14 mouse cellular contexts compared by ENCODE assay signal in the genomic region with DNA sequence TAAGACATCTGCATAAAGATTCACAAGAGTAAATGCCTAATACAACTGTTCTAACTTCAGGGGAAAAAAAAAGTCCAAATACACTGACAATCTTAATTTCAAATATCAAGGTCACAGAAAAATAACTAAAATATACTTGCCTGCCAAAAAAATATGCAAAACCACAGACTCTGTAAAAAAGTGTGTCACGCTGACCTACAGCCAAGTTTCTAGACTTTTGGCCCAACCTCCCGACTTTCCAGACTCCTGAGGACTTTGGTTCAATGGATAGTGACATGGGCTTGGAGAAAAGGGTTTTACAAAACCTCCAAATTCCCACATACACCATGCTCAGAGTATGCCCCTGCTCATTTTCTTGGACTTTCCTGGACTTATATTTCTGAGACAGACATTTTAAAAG. TPM values are rescaled to one million over a fixed set of nuclear protein-coding genes. Genes with fewer than 3 reads are reported as not detected.
DNase-seq lines count a peak whose midpoint lies in the region; ATAC-seq lines count a peak whose summit lies in the region.
"Had no signal": no experiment of that assay in that cellular context is flagged by ENCODE, and none has a peak within 500 bp of the region (broad histone marks: within the 10 kb centered on the region; RNA-seq: fewer than 3 reads in every experiment).

No protein-coding gene starts in this region.

- H3K36me3 ChIP-seq in kidney, embryonic 14.5 days (ENCODE audit: control insufficient read depth, insufficient read depth, low read length) = peaks cover 33% of the 10 kb centered on the region

- DNase-seq in adrenal gland, adult 8-10 months = peak; percentile 34
- no peak for DNase-seq in adrenal gland, adult 18-20 months (ENCODE audit: low spot score in 2 of 2)
- DNase-seq in kidney, adult 8-10 months = peak; percentile 28 to 38
- DNase-seq in ovary, adult 18-20 months (ENCODE audit: low spot score) = peak; percentile 47
- DNase-seq in ovary, postnatal 14 days (ENCODE audit: low spot score) = no peak
- no peak for DNase-seq in B cell, adult 2 months
- DNase-seq: cerebellum, adult 11 months; left cerebral cortex, postnatal 4 days; liver, postnatal 0 days; right cerebral cortex, adult 18-20 months had no signal

- peaks cover 16% of the 10 kb centered on the region for H3K4me1 ChIP-seq in kidney, embryonic 14.5 days (ENCODE audit: control insufficient read depth, insufficient read depth, low read length)

- no peak for ATAC-seq in kidney, embryonic 14.5 days (ENCODE audit: low FRiP score, low TSS enrichment)
- no peak for ATAC-seq in frontal cortex, adult (ENCODE audit: low TSS enrichment)
- ATAC-seq: activated CD4-positive, CD25-positive, alpha-beta regulatory T cell, adult 4 months; inflammation-experienced regulatory T-cells, adult 6 months; liver, postnatal 0 days had no signal

- no peak overlapping the region for H3K9ac ChIP-seq in kidney, embryonic 14.5 days (ENCODE audit: low read depth, low read length)
- H3K9ac ChIP-seq: liver, postnatal 0 days had no signal

- no peaks in the 10 kb centered on the region for H3K27me3 ChIP-seq in kidney, embryonic 14.5 days (ENCODE audit: control insufficient read depth, insufficient read depth, low read length)

- H3K4me2 ChIP-seq in kidney, embryonic 14.5 days (replicated peaks; ENCODE audit: low read depth, low read length) = no peak overlapping the region

- no peak overlapping the region for H3K27ac ChIP-seq in kidney, embryonic 14.5 days (ENCODE audit: low read depth, low read length)

- H3K9me3 ChIP-seq in kidney, embryonic 14.5 days (ENCODE audit: control insufficient read depth, low read length) = no peaks in the 10 kb centered on the region

- 83% methylated on average over 2 of the region's 2 CpGs for WGBS in kidney, embryonic 14.5 days

- H3K4me3 ChIP-seq in kidney, embryonic 14.5 days (ENCODE audit: low read length) = no peak overlapping the region

RNA-seq across cellular contexts. Expression of gene Purb, which starts 7.2 kb away (rescaled TPM):
- total RNA-seq in adrenal gland, adult 8-10 months (2022) = 10 to 100 TPM; 54.2 to 62.0 (median 60.9) TPM
- total RNA-seq in adrenal gland, adult 18-20 months (2021) = 10 to 100 TPM; 61.3 to 65.6 TPM
- polyA plus RNA-seq in kidney, embryonic 14.5 days (2014; fragmentation: Nextera tagmentation; extraction: Ambion mirVana) = 28.1 and 29.5 TPM in 2 replicates

RNA-seq across cellular contexts. Expression of gene H2afv, which starts 24.3 kb away (rescaled TPM):
- total RNA-seq in adrenal gland, adult 8-10 months (2022) = 10 to 100 TPM; 68.9 to 84.3 (median 80.5) TPM
- 10 to 100 TPM; 46.1 to 49.3 TPM for total RNA-seq in adrenal gland, adult 18-20 months (2021)
- 654 and 761 TPM in 2 replicates for polyA plus RNA-seq in kidney, embryonic 14.5 days (2014; fragmentation: Nextera tagmentation; extraction: Ambion mirVana)

RNA-seq across cellular contexts. Expression of gene Myo1g, which starts 52.2 kb away (rescaled TPM):
- total RNA-seq in adrenal gland, adult 8-10 months (2022) = 1 to 10 TPM; 2.1 to 4.8 (median 3.4) TPM
- 1 to 10 TPM; 1.8 to 4.5 TPM for total RNA-seq in adrenal gland, adult 18-20 months (2021)
- polyA plus RNA-seq in kidney, embryonic 14.5 days (2014; fragmentation: Nextera tagmentation; extraction: Ambion mirVana) = 0.57 and 0.60 TPM in 2 replicates

RNA-seq across cellular contexts. Expression of gene Ppia, which starts 53.3 kb away (rescaled TPM):
- total RNA-seq in adrenal gland, adult 8-10 months (2022) = 1,000 to 10,000 TPM; 1,457 to 1,759 (median 1,529) TPM
- total RNA-seq in adrenal gland, adult 18-20 months (2021) = 1,000 to 10,000 TPM; 1,645 to 1,705 TPM
- polyA plus RNA-seq in kidney, embryonic 14.5 days (2014; fragmentation: Nextera tagmentation; extraction: Ambion mirVana) = 6,047 and 7,558 TPM in 2 replicates

Comparison
In these comparisons a context has a peak if more than half of its experiments do, and no peak if none do; other contexts are left out.
1. DNase-seq: peak in adrenal gland, adult 8-10 months (single experiment), kidney, adult 8-10 months (2 of 2) and ovary, adult 18-20 months (single experiment); none in adrenal gland, adult 18-20 months (0 of 2), ovary, postnatal 14 days (single experiment) and B cell, adult 2 months (0 of 2).